Mouse (Mus musculus) C2C12 (cell line): Measurements from ENCODE around the gene Meaf6.

Source experiments
- CEBPB ChIP-seq: IDR thresholded peaks from one replicate; pipeline ENCODE4 v1.6.1; 2011; ENCODE audit warnings: low read depth, mild to moderate bottlenecking, control low read depth, moderate library complexity
- CTCF ChIP-seq: IDR thresholded peaks from one replicate; pipeline ENCODE4 v1.5.1; 2011; ENCODE audit not compliant: control insufficient read depth, insufficient read depth, insufficient read length
- FOSL1 ChIP-seq: IDR thresholded peaks from one replicate; pipeline ENCODE4 v1.8.0; 2011; ENCODE audit warnings: mild to moderate bottlenecking, low read length; ENCODE audit not compliant: poor library complexity, insufficient read depth, severe bottlenecking
- MAX ChIP-seq: IDR thresholded peaks from one replicate; pipeline ENCODE4 v1.6.1; 2011; ENCODE audit warnings: mild to moderate bottlenecking, control low read depth
- MYOD1 ChIP-seq: IDR thresholded peaks from one replicate; pipeline ENCODE4 v1.6.1; 2011; ENCODE audit warnings: low read depth; ENCODE audit not compliant: control insufficient read depth, insufficient read length
- MYOG ChIP-seq: IDR thresholded peaks from one replicate; pipeline ENCODE4 v1.6.1; 2011; ENCODE audit not compliant: control insufficient read depth, insufficient read length; ENCODE audit errors: extremely low read depth
- USF1 ChIP-seq: IDR thresholded peaks from one replicate; pipeline ENCODE4 v1.6.1; 2011; ENCODE audit warnings: low read depth, mild to moderate bottlenecking, control low read depth, moderate library complexity

- TF ChIP-seq CTCF = no peak
- no peak for TF ChIP-seq MYOD1
- no peak for TF ChIP-seq USF1
- no peak for TF ChIP-seq MAX
- no peak for TF ChIP-seq MYOG
- TF ChIP-seq FOSL1 = no peak
- no peak for TF ChIP-seq CEBPB
Measured at GRCm38 (mm10) chr4:125161392-125161791, 76.5 kb downstream of the Meaf6 start.
